Mouse (Mus musculus): Measurements from ENCODE around the gene Lgals3.

DNA sequence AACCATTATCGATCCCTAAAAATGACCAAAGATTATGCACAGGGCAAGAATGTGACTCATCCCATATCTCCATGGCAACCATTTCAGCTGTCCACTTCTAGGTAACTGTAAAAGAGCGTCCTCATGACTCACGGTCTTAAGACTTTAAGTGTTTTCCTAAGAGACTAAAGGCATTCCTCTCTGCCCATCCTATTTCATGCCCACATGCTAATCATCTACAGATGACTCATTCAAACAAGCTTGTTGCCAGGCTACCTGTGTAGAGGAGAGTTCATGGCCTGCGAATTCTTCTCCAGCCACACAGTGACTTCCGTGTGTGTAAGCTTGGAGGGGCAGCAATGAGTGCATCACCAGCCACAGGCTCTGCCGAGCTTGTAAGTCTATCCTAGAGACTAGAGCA is 4.1 kb downstream of the Lgals3 start:
- TF ChIP-seq CTCF (IDR thresholded peaks at IDR 0.05; ENCODE audit: control insufficient read depth, insufficient read depth, insufficient read length), result no peak
- TF ChIP-seq MYOG (IDR thresholded peaks at IDR 0.05; ENCODE audit: control insufficient read depth, extremely low read depth, insufficient read length), result no peak
- no peak for TF ChIP-seq CEBPB (IDR thresholded peaks at IDR 0.05; ENCODE audit: low read depth)
